Mouse (Mus musculus) G1E (cell line): Measurements from ENCODE around the gene Wwox. TPM values are rescaled to one million over a fixed set of nuclear protein-coding genes. Genes with fewer than 3 reads are reported as not detected.

ENCODE experiments used
- ATAC-seq: 2 replicates; pipeline ENCODE4 v1.8.0; 2016; ENCODE audit warnings: mild to moderate bottlenecking; ENCODE audit not compliant: insufficient number of reproducible peaks, poor library complexity, low FRiP score, severe bottlenecking; ENCODE audit errors: extremely low read depth
- DNase-seq: peaks from one replicate; pipeline ENCODE4 v3.0.0; 2012; ENCODE audit warnings: low spot score
- H3K27me3 ChIP-seq: 2 replicates; pipeline ENCODE4 v1.6.1; 2012; ENCODE audit warnings: mild to moderate bottlenecking, low read length, inconsistent platforms; ENCODE audit not compliant: insufficient read depth
- H3K36me3 ChIP-seq: replicated peaks from 2 replicates; pipeline ENCODE3; 2012; ENCODE audit warnings: mild to moderate bottlenecking, inconsistent platforms
- H3K4me1 ChIP-seq: 2 replicates; pipeline ENCODE4 v1.6.1; 2012; ENCODE audit warnings: low read depth, low read length, inconsistent platforms, mixed read lengths; ENCODE audit not compliant: insufficient read depth
- H3K4me3 ChIP-seq: 2 replicates; pipeline ENCODE4 v1.5.1; 2012; ENCODE audit warnings: low read depth, mild to moderate bottlenecking, inconsistent platforms, low read length, moderate library complexity, mixed read lengths
- H3K9me3 ChIP-seq: replicated peaks from 2 replicates; pipeline ENCODE4 v1.6.1; 2012; ENCODE audit warnings: inconsistent platforms
- CTCF ChIP-seq: IDR thresholded peaks from 2 replicates; pipeline ENCODE4 v1.5.1; 2012; ENCODE audit warnings: low read depth, low read length, inconsistent platforms, mixed read lengths
- GATA1 ChIP-seq: IDR thresholded peaks from 2 replicates; pipeline ENCODE4 v1.6.1; 2012; ENCODE audit warnings: borderline replicate concordance, low read length, inconsistent platforms, mixed read lengths
- GATA2 ChIP-seq: IDR thresholded peaks from 2 replicates; pipeline ENCODE4 v1.6.1; 2012; ENCODE audit warnings: low read depth, low read length, inconsistent platforms, borderline replicate concordance
- POLR2AphosphoS5 ChIP-seq: IDR thresholded peaks from 2 replicates; pipeline ENCODE4 v1.6.1; 2012; ENCODE audit warnings: low read depth, low read length, inconsistent platforms; ENCODE audit not compliant: insufficient replicate concordance
- TAL1 ChIP-seq: conservative IDR thresholded peaks from 2 replicates; pipeline ENCODE4 v1.6.1; 2012; ENCODE audit warnings: low read depth, low read length, inconsistent platforms, mixed read lengths
- polyA plus RNA-seq: library from polyadenylated mRNA; stranded (reverse); fragments of >175 nt; gene quantifications from 2 replicates; pipeline ENCODE4 v1.2.3, GENCODE M21; 2012
- total RNA-seq, 2 experiments: library from RNA; stranded (forward) in 1 of 2; stranded (reverse) in 1 of 2; fragments of 200-1000 nt in 1 of 2; fragments of >200 nt in 1 of 2; fragmentation: Nextera tagmentation in 1 of 2; gene quantifications; 2 replicates each; pipeline ENCODE4 v1.2.3; 2014 to 2017

Gene Wwox
- total and polyA plus RNA-seq, 3 experiments = 5.8 to 33.9 (median 7.2) TPM

- DNase-seq (no peak), ATAC-seq (no peak)
- Histone ChIP-seq H3K27me3 (no peaks in the 10 kb centered on the region), H3K4me3 (no peak overlapping the region), H3K36me3 (no peaks in the 10 kb centered on the region), H3K4me1 (no peaks in the 10 kb centered on the region), H3K9me3 (peaks cover 44% of the 10 kb centered on the region)
- no peak for TF ChIP-seq GATA1
- no peak for TF ChIP-seq POLR2AphosphoS5
- no peak for TF ChIP-seq TAL1
- no peak for TF ChIP-seq GATA2
- no peak for TF ChIP-seq CTCF
These were observed 306.9 kb downstream of the Wwox start for GRCm38 (mm10) chr8:114746373-114746772.

DNA sequence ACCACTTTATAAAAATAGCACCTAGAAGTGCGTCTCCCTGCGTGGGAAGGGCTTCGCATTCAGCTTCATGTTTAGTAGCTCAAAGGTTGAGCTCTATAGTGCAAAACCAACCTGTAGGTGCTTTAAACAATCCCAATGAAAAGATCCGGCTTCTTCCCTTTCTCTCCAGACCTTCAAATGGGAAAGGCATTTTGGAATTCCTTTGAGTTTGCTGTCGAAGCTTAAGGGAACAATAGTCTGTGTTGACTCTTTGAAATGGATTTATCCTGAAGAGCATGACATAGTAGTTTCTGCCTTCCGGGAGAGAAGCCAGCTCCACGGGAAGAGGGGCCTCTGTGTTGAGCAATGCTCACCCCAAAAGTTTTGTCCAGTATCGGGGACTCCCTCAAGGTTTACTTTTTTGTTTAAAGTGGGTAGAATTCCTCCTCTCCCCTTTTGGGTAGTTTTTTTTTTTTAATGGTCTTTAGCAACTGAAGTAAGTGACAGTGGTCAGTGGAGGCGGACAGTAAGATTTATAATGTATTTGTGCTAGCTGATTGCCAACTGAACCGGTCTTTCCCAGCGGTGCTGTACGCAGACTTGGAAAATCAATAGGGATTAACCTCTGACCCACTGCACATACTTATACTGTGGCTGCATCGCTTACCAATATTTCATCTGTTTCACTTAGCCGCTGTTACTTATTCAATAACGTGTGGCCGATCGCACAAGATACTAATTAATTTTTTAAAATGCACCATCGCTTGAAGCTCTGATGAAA is 312.1 kb downstream of the Wwox start:
- no peak for ATAC-seq

DNA sequence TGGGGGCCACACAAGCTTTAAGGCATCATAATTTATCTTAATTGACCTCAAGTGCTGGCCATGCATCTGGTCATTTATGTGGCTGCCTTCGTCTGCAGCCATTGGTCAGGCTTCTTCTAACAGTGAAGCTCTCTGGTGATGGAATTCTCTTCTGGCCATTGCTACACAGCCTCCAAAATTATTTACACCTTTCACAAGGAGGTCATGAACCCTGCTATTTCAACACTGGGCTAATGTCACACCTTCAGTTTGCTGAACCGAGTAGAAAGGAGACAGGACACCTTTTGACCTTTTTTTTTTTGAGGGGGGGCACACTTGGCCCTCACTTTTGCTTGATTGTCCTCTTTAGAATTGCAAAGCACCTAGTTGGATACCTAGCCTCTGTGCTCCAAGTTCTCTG is 320.2 kb downstream of the Wwox start:
- TF ChIP-seq CTCF (no peak), GATA2 (no peak), POLR2AphosphoS5 (no peak)
- Histone ChIP-seq H3K4me1 (no peaks in the 10 kb centered on the region), H3K36me3 (no peaks in the 10 kb centered on the region), H3K9me3 (peaks cover 86% of the 10 kb centered on the region), H3K27me3 (no peaks in the 10 kb centered on the region), H3K4me3 (no peak overlapping the region)
- ATAC-seq (no peak), DNase-seq (no peak)

More for the DNA sequence above, 312.1 kb downstream of the Wwox start:
- DNase-seq = no peak
- H3K27me3 ChIP-seq = no peaks in the 10 kb centered on the region
- H3K4me1 ChIP-seq = no peaks in the 10 kb centered on the region
- peaks cover 63% of the 10 kb centered on the region for H3K9me3 ChIP-seq
- no peaks in the 10 kb centered on the region for H3K36me3 ChIP-seq
- TF ChIP-seq GATA2 (no peak), CTCF (no peak), POLR2AphosphoS5 (no peak), TAL1 (no peak), GATA1 (no peak)
- no peak overlapping the region for H3K4me3 ChIP-seq

- TF ChIP-seq GATA2 (no peak), GATA1 (no peak), POLR2AphosphoS5 (no peak)
- H3K9me3 ChIP-seq = peaks cover 70% of the 10 kb centered on the region
- H3K27me3 ChIP-seq = no peaks in the 10 kb centered on the region
- H3K4me3 ChIP-seq = no peak overlapping the region
- DNase-seq = no peak
- no peak for ATAC-seq
- no peaks in the 10 kb centered on the region for H3K36me3 ChIP-seq
- no peaks in the 10 kb centered on the region for H3K4me1 ChIP-seq
These were observed 329.1 kb downstream of the Wwox start for GRCm38 (mm10) chr8:114768536-114768935.

GRCm38 (mm10) chr8:114770856-114771776 is 331.7 kb downstream of the Wwox start:
- H3K4me3 ChIP-seq = no peak overlapping the region
- TF ChIP-seq GATA2 (no peak), POLR2AphosphoS5 (no peak), CTCF (no peak), TAL1 (no peak), GATA1 (no peak)
- H3K4me1 ChIP-seq = no peaks in the 10 kb centered on the region
- peaks cover 72% of the 10 kb centered on the region for H3K9me3 ChIP-seq
- ATAC-seq (no peak), DNase-seq (no peak)
- H3K36me3 ChIP-seq = no peaks in the 10 kb centered on the region
- no peaks in the 10 kb centered on the region for H3K27me3 ChIP-seq

DNA sequence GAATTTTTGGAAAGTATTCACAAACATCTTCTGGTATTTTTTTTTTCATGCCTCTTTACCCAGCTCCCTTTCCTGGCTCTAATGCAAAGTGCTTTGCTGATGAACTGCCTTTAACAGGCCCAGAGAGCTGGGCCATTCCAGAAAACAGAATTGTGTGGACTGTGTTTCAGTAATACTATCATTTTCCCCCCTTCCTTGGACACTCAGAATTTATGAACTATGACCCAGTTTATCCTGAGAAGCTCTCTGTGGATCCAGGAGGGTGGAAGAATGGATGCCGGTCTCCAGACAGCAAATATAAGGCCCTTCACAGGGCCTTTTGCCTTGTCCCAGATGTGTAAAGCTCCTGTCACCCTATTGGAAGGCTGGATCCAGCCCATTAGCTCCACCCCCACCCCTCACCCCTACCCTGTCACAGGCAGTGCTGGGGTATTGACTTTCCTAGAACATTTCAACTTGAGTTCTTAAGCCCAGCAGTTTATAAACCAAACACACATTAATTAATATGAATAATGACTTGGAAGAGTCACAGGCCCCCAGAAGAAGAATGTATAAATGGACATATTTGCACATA is 332.9 kb downstream of the Wwox start:
- DNase-seq (no peak), ATAC-seq (no peak)
- Histone ChIP-seq H3K4me3 (no peak overlapping the region), H3K27me3 (no peaks in the 10 kb centered on the region), H3K36me3 (no peaks in the 10 kb centered on the region), H3K9me3 (peaks cover 74% of the 10 kb centered on the region), H3K4me1 (no peaks in the 10 kb centered on the region)
- TF ChIP-seq TAL1 (no peak), POLR2AphosphoS5 (no peak), CTCF (no peak), GATA1 (no peak), GATA2 (no peak)
